Mouse (Mus musculus) ovary, adult 18-20 months (tissue): ENCODE data around the gene Col27a1.

Source experiments
- DNase-seq: peaks from one replicate; pipeline ENCODE4 v3.0.0; 2022; ENCODE audit warnings: low spot score, mixed read lengths

The Col27a1 gene

DNA sequence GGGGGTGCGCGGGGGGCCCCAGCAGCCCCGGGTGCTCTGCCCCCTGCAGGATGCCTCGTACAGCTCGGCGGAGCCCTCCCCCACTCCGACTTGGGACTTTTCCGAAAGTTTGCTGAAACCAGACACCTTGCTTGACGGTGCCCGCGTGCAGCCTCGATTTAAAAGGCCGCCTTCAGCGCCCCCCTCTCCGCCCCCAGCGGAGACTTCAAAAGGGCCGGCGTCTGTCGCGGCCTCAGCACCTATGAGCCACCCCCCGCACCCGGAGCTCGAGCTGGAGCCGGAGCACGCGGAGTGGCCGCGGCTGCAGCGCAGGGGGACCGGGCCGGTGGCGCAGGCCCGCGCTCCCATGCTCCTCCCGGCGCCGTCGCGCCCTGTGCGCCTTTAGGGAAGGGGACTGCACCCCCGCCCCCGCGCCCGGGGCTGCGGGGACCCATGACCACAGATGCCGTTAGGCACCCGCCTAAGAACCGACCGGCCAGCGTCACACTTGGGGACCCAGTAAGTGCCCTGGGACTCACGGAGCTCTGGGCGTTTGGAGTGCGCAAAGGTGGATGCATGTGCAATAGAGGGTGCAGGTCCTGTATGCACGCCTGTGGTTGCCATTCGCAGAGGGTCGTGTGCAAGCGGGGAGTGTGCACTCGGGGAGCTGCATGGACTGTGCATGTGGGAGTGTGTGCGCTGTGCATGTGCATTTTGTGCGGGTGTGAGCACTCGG lies at the start of gene Col27a1:
Gene Col27a1, plus strand, starts transcription at position 98 of the 715 bp plus-strand sequence.
- DNase-seq: no peak

DNA sequence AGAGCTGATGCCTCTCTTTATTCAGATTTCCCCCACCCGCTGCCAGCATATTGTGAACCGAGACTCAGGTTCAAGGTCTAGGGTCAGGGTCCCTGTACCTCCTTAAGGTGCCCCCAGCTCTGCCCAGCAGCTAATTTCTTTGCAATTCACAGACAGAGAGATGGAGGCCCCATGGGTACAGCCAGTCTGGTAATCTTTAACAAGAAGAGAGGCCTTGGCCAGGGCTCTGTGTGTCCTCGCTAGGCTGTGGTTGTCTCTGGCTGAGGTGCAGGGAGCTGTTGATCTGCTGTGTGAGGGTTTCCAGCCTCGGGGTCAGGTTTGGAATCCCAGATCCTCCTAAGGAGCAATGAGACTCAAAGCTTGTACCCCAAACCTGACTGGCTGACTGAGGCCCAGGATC lies 48.2 kb upstream of the Col27a1 start:
- no peak for DNase-seq

DNA sequence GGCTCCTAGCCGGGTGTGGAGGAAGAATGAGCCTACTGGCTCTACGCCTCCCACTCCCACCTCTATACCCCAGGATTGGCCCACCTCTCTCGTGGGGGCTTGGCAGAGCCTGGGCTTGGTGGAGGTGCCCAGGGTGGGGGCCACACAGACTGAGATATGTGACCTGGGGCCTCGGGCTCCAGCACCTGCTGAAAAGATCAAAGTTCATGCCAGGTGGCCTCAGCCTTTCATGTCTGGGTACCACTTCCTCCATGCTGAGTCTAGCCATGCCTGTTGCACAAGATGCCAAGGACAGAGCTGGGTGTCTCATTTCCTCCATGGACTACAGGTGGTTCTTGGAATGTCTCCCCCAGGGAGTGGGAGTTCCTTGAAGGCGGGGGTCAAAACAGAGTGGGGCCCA lies 47.5 kb upstream of the Col27a1 start:
- no peak for DNase-seq

DNA sequence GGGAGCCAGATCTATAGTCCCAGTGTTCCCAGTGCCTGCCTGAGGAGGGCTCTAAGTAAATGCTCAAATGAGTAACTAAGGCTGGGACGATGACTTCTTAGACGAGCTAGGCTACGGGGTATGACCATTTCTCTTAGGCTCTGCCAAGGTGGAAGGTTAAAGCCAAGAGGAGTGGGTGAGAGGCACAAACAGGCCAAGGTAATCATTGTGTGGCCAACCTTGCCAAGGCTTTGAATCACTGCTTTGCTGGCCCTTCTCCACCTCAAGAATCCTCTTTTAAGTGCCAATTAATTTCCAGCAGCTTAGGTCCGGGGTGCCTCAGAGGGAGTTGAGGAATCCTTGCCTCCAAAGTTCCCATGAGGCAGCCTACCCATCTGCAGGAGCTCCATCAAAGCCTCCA lies 43.7 kb upstream of the Col27a1 start:
- DNase-seq: no peak

DNA sequence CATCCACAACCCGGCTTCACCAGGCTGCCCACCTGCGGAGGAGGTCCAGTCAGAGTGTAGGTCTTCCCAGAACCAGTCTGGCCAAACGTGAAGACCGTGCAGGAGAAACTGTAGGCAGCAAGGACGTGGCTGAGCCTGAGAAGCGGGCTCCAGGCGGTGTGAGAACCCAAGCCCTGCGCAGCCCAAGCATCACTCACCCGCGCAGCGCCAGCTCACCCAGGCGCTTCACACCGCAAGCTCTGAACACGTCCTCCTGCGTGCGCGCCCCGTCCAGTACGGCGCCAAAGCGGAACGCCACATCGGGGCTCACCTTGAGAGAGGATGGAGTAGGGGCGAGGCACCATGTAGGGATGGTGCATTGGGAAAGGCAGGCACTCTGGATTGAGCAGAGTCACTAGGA lies 42.7 kb upstream of the Col27a1 start:
- DNase-seq: no peak

DNA sequence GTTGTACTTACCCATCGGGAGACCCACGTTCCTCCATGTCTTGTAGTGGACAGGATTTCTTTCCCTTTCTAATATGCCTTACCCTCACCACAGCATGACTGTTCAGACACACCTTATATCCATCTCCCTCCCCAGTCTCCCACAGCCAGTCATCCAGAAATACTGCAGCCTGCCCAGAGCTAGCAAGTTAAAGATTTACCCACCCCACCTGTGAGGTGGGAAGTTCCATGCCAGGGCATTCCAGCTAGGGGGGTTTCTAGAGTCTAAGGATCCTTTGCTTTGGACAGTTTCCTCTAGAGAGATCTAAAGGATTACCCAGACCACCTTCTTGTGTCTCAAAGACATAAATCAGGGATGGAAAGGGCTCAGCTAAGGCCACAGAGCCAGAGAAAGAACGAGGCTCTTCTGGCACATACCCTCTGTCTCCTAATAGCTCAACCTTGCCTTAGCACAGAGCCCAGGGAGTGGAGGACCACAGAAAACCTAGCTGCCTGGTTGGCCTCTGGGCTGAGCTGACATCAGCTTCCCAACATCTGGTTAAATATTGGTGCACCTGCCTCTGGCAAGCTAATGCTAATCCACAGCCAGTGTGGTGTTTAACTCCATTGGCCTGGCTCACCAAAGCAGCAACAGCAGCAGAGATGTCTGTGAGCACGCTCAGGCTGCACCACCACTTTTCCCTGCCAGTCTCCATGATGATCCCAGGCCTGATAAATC lies 41.7 kb upstream of the Col27a1 start, which contains the start of gene Kif12:
Gene Kif12, minus strand, starts transcription at position 163 of the 717 bp plus-strand sequence.
- no peak for DNase-seq

DNA sequence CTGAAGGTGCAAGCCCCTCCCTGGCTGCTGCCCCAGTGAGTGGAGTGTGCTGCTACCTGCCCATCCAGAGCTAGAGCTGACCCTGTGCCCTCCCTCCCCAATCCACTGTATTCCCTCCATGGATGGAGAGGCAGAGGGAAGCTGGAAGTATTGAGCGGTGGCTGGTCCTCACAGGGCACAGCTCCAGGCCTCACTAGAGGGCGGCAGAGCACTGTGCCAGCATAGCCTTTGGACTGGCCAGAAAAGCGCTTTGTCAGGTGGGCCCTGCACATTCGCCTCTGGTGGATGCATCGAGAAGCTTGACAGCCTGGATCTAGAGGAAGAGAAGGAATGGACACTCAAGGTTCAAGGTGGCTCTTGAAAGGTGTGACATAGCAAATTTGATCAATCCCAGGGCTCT lies 32.2 kb upstream of the Col27a1 start:
- peak; percentile 32 for DNase-seq

DNA sequence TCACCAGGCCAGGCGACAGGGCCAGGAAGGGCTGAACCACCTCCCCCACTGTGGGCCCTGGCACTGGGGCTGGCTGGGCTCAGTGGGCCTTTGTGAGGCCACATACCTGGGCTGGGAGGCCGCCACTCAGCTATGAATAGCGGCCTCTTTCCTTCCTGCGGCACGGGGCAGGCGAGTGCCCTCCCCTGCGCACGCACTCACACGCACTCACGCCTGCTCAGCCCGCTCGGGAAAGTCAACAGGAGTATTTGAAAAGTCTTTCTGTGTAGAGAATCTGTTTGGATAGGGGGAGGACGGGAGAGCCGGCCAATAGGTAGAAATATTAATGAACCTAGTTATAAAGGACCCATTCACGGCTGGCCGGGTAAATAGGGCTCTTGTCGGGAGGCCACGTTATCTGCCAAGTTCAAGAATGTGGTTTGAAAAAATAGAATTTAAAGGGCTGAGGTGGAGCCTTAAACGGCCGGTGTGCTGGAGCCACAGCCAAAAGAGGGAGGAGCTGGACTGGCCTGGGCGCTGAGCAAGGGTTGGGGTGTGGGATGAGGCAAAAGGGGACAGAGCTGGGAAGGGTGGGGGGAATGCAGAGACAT lies 27.4 kb upstream of the Col27a1 start:
- DNase-seq: peak; percentile 18

DNA sequence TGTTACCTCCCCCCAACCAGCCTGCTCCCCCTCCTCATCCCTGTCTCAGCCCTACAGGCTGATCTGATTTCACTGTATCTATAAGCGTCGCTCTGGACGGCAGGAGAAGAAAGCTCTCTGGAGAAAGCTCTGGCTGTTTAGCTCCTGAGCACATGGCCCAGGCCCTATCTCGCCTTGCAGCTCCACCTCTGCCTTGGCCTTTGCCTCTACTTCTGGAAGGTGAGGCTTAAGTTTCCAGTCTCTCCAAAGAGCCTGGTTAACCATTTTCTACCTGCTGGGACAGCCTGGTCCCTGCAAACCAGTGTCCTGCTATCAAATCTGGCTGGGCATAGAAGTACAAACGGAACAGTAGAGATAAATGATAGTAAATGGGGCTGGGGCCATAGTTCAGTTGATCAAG lies 22.2 kb upstream of the Col27a1 start:
- DNase-seq: no peak

DNA sequence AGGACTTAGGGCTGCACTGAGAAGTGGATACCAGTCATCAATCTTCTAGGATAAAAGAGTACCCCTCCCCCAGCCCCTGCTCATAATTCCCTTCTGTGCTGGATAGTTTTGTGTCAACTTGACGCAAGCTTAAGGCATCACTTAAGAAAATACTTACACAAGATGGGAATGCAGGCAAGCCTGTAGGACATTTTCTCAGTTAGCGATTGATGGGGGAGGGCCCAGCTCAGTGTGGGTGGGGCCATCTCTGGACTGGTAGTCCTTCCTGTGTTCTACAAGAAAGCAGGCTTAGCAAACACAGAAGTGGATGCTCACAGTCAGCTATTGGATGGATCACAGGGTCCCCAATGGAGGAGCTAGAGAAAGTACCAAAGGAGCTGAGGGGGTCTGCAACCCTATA lies 19.4 kb upstream of the Col27a1 start:
- no peak for DNase-seq

DNA sequence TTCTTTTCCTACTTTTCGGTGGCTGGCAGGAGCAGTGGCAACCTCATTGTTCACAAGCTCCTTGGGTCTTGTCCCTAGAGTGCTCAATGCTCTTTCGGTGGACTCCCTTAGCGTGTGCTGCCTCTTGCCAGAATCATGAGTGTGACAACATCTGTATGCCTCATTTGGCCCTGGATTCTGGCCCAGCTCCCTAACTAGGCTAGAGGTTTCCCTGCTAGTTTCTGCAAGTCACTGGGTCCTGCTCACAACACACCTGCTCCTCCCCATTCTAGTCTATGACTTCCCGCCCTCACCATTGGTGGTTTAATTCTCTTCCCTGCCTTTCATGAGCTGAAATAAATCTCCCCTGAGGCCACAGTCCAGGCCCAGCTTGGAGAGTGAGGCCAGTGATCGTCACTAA lies 14.4 kb upstream of the Col27a1 start:
- DNase-seq: no peak

DNA sequence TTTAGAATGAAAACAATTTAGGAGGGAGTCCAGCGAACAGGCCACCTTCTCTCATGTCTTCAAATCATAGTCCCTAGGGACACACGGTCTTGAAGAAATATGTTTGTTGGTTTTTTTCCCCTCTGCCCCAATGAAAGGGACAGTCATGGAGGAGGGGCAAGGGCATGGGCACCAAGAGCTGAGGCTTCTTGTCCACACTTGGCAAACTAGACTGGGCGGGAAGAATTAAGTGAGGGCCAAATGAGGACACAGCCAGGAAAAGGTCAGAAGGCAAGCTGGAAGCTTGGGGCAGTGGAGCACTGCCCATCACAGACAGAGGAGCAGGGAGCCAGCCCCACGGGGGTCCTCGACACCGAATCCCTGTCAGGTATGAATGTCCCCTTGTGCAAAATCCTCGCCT lies 9.9 kb upstream of the Col27a1 start:
- DNase-seq: no peak

DNA sequence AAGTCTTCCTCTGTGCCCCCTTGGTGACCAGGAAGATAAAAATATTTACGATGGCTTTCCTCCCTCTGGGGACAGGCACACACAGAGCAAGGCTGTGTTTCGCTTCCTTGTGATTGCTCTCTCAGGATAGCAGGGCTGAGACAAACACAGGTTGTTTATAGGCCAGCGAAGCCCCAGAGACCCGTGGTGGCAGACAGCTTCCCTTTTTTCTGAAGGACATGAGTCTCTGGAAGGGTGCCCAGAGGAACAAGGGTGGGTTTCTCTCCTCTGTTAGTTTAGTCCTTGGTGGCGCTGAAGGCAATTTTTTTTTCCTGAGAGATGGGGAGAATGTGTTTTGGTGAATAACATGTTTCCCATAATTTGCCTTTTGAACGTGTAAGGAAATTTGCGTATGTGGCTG lies 8.2 kb upstream of the Col27a1 start:
- no peak for DNase-seq

DNA sequence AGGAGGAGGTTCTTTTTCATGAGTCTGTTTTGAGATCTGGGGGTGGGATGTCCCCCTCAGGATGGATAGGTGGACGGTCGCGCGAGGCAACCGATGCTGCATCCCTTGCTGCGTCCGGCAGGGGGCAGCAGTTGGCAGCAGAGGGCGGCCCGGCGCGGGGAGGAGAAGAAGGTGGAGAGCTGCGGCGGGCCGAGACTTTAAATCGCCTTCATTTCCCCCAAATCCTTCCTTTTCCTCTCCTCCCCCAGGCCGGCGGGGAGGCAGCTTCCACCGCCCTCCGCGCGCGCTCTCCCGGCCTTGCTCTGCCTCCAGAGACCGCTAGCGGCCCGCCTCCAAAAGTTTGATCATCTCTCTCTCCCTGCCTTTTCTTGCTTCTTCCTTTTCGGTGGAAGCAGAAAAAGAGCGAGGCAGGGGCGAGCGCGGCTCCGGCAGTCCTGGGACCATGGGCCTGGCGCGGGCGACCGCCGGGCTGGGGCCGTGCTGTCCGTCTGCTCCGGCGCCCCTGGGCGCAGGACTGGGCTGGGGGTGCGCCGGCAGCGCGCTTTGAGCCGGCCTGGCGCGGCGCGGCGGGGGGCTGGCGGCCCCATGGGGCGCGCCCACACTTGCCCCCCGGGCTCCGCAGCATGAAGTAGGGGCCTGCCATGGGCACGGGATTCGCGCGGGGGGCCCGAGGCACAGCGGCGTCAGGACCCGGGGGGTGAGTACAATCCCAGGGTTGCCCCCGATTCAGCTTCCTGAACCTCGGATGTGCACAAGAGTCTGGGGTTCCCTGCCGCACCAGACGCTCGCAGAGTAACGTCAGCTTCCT lies 1.6 kb downstream of the Col27a1 start:
- peak; percentile 59 for DNase-seq

DNA sequence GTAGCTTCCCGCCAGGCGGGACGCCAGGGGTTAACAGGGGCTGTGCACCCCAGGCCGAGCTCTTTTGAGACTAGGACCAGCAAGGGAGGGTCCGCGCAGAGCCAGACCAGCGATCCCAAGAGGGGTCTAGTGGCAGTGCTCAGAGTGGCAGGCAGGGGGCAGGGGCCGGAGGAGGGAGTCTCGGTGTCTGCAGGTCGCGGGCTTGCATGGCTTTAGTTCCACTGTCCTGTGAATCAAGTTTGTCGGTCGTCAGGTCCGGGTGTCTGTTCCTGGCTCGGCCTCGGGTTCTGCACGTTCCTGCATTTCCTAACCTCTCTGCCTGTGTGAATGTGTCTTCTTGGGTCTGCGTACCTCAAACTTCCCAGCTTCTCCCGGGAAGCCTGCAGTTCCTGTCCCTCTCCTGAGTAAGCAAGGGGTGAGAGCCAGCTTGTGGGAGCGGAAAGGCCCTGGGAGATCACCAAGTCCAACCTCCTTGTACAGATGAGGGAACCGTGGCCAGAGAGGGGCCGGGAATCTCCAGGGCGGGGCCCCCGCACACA lies 2.3 kb downstream of the Col27a1 start:
- DNase-seq: no peak

DNA sequence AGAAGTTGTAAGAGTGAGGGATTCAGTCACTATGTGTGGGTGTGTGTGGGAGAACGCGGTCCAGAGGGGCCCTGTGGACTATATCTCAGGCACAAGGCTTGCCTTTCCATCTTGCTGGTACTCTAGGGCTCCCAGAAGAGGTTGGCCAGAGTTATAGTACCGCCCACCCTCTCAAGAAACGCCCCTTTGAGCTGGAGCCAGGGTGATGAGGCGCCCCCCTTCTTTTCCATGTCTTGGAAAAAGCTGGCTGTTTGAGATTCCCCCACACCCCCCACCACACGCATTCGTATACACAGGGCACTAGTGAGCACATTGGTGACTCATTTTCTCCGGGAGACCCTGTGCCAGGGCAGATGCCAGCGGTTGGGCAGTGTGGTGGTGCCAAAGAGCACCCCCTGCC lies 2.8 kb downstream of the Col27a1 start:
- DNase-seq: no peak

DNA sequence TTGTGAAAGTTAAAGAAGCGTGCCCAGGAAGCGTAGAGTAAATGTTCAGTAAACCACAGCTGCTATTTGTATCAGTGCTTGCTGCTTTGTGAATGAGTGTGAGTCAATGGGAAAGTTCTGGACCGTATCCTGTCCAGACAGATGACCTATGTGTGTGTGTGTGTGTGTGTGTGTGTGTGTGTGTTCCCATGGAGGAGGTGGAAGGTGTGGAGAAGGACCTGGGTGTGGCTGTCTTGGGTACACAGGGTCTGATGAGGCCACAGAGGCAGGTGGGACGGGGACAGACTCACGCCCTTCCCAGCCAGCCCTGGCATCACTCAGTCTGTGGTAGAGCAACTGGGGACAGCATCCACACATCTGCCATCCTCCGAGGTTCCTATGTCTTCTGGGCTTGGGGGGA lies 3.7 kb downstream of the Col27a1 start:
- DNase-seq: no peak

DNA sequence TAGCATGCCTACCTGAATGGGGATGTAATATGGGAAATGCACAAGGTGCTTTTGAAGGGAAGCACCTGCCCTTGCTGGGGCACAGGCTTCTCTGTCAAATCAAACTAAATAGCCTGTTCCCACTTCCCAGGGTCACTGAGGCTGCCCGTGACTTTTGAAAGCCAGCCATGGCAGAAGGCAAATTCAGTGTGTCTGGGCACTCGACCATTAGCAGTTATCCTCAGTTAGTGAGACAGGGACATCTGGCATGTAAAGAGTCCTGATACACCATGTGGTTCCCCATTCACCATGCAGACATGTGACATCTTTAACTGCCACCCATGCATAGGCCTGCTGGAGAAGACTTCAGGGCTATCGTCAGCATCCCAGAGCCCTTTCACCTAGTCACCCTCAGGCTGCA lies 5.3 kb downstream of the Col27a1 start:
- no peak for DNase-seq

DNA sequence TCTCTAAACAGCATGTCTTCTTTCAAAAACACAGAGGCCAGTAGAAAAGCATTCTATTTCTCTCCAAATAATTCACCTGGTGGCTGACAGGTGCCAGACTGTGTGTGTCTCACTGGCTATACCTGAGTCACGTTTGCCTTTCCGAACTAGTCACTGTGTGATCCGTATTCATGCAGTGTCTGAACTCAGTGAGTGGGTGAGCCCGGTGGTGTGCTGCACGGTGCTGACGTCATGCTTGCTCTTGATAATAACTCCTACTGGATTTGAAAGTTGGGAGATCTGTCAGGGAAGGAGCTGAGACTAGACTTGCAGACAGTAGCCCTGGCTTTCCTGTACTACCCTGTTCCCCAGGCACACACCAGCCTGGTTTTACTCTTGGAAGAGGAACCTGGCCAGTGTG lies 5.8 kb downstream of the Col27a1 start:
- no peak for DNase-seq

DNA sequence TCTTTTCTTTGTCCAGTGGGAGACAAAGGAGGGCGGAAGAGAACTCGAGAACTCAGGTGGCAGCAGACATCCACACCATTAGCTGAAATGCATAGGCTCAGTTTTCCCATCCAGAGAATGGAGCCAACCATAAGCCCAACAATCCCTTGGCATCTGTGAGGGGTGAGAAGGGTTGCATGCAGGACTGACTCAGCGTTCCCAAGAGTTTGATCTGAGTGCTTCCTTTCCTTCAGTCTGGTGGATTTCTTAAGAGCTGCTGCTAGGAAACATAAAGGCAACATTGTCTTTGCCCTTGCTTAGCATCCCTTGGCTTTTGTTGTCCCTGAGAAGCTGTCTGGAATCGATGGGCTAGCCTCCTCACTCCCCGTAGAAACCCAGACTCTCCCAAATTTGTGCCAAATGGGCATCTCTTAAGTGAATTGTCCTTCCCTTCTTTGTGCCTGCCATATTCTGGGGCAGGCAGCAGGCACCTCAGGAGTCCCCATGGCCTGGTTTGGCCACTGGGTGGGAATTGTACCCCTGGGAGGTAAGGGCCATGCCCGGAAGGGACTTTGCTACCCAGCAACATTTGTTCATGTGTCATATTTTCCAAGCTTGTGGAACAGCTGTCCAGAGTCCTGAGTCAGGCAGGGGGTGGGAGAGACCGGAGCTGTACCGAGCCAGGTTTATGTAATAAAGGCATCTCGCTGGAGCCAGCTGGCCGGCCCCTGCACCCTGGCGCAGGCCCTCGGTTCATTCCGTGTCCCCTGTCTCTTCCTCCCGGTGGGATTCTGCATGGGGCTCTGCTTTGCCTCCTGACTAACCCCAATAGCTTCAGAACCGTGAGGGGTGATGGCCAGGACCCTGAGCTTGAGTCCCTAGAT lies 7.5 kb downstream of the Col27a1 start:
- no peak for DNase-seq

DNA sequence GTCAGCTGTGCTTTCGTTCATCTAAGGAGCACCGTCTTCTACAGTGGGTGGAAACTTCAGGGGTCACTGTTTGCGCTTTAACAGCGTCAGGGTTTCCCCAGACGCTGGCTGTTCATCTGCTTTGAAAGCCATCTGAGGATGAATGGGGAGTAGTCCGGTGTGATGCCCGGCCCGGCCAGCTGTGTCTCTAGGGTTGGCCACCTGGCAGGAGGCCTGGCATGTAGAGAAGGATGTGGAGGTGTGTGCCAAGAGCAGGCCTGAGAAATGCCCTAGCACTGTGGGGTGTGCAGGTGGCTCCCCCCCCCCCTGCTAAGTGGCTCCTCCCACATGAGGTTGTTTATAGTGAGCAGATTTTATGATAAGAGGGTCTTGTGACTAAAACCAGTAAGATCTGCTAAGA lies 8.4 kb downstream of the Col27a1 start:
- no peak for DNase-seq
